Mouse (Mus musculus): ENCODE measurements around the gene Adam17.

DNA sequence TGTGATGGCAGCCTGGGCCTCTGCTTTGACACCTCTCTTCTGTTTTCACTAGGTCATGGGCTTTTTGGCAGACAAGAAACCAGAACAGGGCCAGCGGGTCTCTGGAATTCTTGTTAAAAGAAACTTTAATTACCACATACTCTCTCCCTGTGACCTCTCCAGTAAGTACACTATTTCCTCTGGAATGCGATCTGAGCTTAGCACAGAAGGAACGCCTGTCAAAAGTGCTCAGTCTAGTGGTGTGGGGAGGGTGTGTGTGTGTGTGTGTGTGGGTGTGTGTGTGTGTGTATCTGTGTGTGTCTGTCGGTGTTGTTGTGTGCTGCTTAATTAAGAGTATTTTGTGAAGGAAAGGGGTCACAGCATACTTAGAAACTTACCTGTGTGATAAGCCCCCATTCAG, 66.7 kb downstream of the Adam17 start:
- no peak for TF ChIP-seq POLR2A (IDR thresholded peaks at IDR 0.05; ENCODE audit: extremely low read depth, insufficient read depth, low read length)
- TF ChIP-seq CTCF (IDR thresholded peaks at IDR 0.05; ENCODE audit: low read depth, low read length): no peak
